Mouse (Mus musculus): ENCODE results near the gene Heatr6.

DNA sequence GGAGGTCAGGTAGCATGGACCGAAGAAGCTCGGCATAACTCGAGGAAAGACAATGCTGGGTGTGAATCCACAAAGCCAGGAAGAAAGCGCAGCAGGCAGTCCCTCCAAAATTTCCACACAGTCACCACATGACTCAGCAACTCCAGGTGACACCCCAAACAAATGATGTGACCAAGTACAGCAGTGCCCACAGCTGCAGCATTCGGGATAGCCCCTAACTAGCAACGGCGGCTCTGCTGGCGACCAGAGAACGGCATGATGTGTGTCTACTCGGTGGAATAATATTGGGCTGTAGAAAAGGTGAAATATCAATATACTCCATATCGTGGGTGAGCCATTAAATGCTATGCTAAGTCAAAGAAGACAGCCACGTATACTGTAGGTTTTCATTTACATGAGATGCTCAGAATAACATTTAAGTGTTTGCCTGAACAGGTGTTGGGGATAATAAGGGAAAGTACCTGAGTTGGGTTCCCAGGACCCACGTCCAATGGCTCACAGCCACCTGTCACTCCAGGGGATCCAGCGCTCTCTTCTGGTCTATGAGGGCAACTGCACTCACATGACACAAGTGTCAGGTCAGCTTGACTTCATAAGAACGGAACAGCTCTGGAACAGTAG lies 34.0 kb downstream of the Heatr6 start:
- TF ChIP-seq CTCF (IDR thresholded peaks at IDR 0.05; ENCODE audit: low read depth) = peak; percentile 24
- TF ChIP-seq EP300 (IDR thresholded peaks at IDR 0.05; ENCODE audit: low read depth) = no peak
